Mouse (Mus musculus): ENCODE measurements around the gene Mgat4d. TPM values are rescaled to one million over a fixed set of nuclear protein-coding genes. Genes with fewer than 3 reads are reported as not detected.
"Not testable (repeated sequence)": the region's sequence is repeated elsewhere in the genome, so short reads cannot be mapped to it uniquely, and the experiment has no call there.

Mgat4d gene
- polyA plus RNA-seq, 1 experiment from 2014 or later, result not detected

DNA sequence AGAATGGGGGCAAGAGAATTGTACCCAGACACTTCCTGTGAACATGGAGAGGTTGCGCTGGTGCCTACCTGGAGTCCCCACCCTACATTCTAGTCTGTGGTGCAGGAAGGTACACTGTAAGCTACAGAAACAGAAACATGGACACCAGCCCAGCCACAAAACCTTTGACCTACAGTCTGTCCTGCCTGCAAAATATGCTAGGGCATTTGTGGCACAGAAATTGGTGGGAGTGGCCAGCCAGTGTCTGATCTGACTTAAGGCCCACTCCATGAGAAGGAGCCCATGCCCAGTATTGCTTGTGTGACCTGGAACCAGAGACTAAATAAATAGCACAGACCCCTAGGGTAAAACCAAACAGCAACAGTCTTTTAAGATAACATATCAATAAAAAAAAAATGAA, 73.1 kb downstream of the Mgat4d start:
- no peaks in the 10 kb centered on the region for H3K9me3 ChIP-seq (replicated peaks)
- no peak for DNase-seq
- no peaks in the 10 kb centered on the region for H3K36me3 ChIP-seq
- H3K9ac ChIP-seq, result no peak overlapping the region
- no peaks in the 10 kb centered on the region for H3K27me3 ChIP-seq
- H3K4me2 ChIP-seq, result no peak overlapping the region
- WGBS (ENCODE audit: insufficient replicate concordance), result 100% methylated on average over 1 of the region's 1 CpGs
- peak overlapping the region; percentile 47 for H3K27ac ChIP-seq
- ATAC-seq (ENCODE audit: low read depth), result no peak
- H3K4me1 ChIP-seq (replicated peaks), result peaks cover 64% of the 10 kb centered on the region
- H3K4me3 ChIP-seq (replicated peaks), result no peak overlapping the region

DNA sequence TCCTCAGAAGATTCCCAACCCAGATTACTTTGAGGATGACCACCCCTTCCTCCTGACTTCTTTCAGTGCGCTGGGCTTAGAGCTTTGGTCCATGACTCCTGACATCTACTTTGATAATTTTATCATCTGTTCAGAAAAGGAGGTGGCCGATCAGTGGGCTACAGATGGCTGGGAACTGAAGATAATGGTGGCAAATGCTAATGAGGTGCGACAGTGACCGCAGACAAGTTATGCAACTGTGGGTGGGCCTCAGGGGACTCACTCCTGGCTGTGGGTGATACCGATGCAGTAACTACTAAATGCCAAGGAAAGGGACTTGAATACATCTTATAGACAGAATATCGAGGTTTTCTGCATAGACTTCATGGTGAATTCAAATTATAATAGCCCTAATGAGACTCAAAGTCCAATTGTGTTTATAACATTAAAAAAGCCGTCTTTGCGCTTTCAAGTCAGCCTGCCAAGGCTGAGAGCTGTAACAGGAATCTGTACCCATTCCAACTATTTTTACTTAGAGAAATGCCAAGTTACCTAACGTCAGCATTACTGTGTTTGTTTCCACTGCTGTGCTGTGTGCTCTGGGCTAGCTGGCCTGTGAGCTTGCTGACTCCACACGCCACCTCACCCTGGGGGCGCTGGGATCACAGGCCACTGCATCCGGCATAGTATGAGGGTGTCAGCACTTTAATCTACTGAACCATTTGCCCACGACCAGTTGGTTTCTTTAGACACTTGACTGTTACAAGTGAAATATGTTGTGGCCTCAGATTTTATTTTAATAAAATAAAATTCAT, 75.0 kb downstream of the Mgat4d start:
- Histone ChIP-seq H3K9me3 (replicated peaks) (no peaks in the 10 kb centered on the region), H3K9ac (peak overlapping the region; percentile 67), H3K4me1 (replicated peaks) (peaks cover 77% of the 10 kb centered on the region), H3K4me3 (replicated peaks) (peak overlapping the region; percentile 25), H3K36me3 (no peaks in the 10 kb centered on the region), H3K27me3 (no peaks in the 10 kb centered on the region), H3K27ac (peak overlapping the region; percentile 97), H3K4me2 (peak overlapping the region; percentile 63)
- WGBS (ENCODE audit: insufficient replicate concordance), result 16% methylated on average over 13 of the region's 13 CpGs
- ATAC-seq (ENCODE audit: low read depth) (peak; percentile 93), DNase-seq (peak; percentile 81)

- Histone ChIP-seq H3K9me3 (replicated peaks) (no peaks in the 10 kb centered on the region), H3K27ac (peak overlapping the region; percentile 67), H3K9ac (no peak overlapping the region), H3K4me1 (replicated peaks) (peaks cover 91% of the 10 kb centered on the region), H3K27me3 (no peaks in the 10 kb centered on the region), H3K4me3 (replicated peaks) (no peak overlapping the region), H3K36me3 (no peaks in the 10 kb centered on the region), H3K4me2 (no peak overlapping the region)
- ATAC-seq (ENCODE audit: low read depth) (no peak), DNase-seq (no peak)
- WGBS (ENCODE audit: insufficient replicate concordance), result 82% methylated on average over 6 of the region's 6 CpGs
These were observed 76.9 kb downstream of the Mgat4d start for GRCm38 (mm10) chr8:83425202-83425601.

DNA sequence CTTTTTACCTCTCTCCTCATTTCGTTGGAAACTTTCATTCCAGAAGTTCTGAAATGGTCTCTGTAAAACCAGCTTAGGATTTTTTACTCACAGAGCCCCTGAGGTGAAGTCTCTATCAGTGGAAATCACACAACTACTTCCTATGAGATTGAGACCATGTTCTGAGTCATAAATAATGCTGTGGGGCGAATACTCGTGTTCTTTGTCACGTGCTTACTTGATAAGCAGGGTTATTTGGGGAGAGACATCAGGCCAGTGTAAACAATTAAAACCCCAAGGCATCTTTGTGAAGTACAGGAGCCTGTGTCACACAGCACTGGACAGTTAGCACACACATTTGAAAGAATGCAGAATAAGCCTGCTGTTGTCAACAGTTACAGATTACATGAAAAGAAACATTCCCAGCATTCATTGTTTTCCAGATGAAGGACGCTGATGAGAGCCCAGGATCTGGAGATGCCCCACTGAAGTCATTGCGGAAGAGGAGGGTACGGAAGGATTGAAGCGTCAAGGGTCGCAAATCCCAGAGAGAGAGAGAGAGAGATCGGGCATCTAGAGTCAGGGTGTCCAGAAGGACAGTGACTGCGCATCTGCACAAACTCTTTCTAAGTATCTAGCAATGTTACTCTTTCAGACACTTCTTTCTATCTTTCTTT, 78.0 kb downstream of the Mgat4d start:
- WGBS (ENCODE audit: insufficient replicate concordance), result 60% methylated on average over 11 of the region's 11 CpGs
- Histone ChIP-seq H3K4me1 (replicated peaks) (peaks cover 85% of the 10 kb centered on the region), H3K36me3 (no peaks in the 10 kb centered on the region), H3K4me3 (replicated peaks) (no peak overlapping the region), H3K9me3 (replicated peaks) (no peaks in the 10 kb centered on the region), H3K9ac (no peak overlapping the region), H3K27ac (peak overlapping the region; percentile 67), H3K4me2 (no peak overlapping the region), H3K27me3 (no peaks in the 10 kb centered on the region)
- ATAC-seq (ENCODE audit: low read depth) (no peak), DNase-seq (no peak)

- H3K4me3 ChIP-seq (replicated peaks), result no peak overlapping the region
- peak overlapping the region; percentile 10; the same call in 1 of the 2 replicates for H3K9ac ChIP-seq
- H3K4me2 ChIP-seq, result no peak overlapping the region; the same call in 1 of the 2 replicates
- no peak for DNase-seq
- H3K9me3 ChIP-seq (replicated peaks), result no peaks in the 10 kb centered on the region
- peaks cover 78% of the 10 kb centered on the region for H3K4me1 ChIP-seq (replicated peaks)
- no peaks in the 10 kb centered on the region for H3K36me3 ChIP-seq
- 23% methylated on average over 7 of the region's 7 CpGs for WGBS (ENCODE audit: insufficient replicate concordance)
- H3K27me3 ChIP-seq, result no peaks in the 10 kb centered on the region
- ATAC-seq (ENCODE audit: low read depth), result peak; percentile 9; the same call in 1 of the 2 replicates
- H3K27ac ChIP-seq, result peak overlapping the region; percentile 67
These were observed 78.7 kb downstream of the Mgat4d start for GRCm38 (mm10) chr8:83426949-83427348.

DNA sequence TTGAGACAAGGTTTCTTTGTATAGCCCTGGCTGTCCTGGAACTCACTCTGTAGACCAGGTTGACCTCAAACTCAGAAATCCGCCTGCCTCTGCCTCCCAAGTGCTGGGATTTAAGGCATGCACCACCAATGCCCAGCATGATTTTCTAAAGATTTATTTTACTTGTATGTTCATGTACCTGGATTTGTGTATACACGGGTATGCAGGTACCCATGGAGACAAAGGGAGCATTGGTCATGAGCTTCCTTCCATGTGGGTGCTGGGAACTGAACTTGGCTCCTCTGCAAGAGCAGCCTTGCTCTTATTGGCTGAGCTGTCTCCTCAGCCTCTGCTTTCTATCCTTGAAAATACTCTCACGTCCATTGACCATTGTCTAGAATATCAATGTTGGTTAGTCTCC, 80.3 kb downstream of the Mgat4d start:
- Histone ChIP-seq H3K4me2 (peak overlapping the region; percentile 57), H3K36me3 (peaks cover 12% of the 10 kb centered on the region), H3K4me1 (replicated peaks) (peaks cover 63% of the 10 kb centered on the region), H3K27ac (peak overlapping the region; percentile 81), H3K4me3 (replicated peaks) (peak overlapping the region; percentile 38)
- WGBS (ENCODE audit: insufficient replicate concordance), result 54% methylated on average over 3 of the region's 3 CpGs
- H3K9me3 ChIP-seq (replicated peaks); H3K27me3 ChIP-seq; ATAC-seq (ENCODE audit: low read depth); H3K9ac ChIP-seq; DNase-seq: not testable (repeated sequence)

- H3K4me3 ChIP-seq (replicated peaks), result peak overlapping the region; percentile 38
- peaks cover 16% of the 10 kb centered on the region for H3K36me3 ChIP-seq
- H3K4me1 ChIP-seq (replicated peaks), result peaks cover 58% of the 10 kb centered on the region
- H3K4me2 ChIP-seq, result peak overlapping the region; percentile 57
- H3K9me3 ChIP-seq (replicated peaks), result no peaks in the 10 kb centered on the region
- DNase-seq (peak; percentile 70), ATAC-seq (ENCODE audit: low read depth) (peak; percentile 97)
- H3K27me3 ChIP-seq, result no peaks in the 10 kb centered on the region
- WGBS (ENCODE audit: insufficient replicate concordance), result 12% methylated on average over 4 of the region's 4 CpGs
- peak overlapping the region; percentile 81 for H3K27ac ChIP-seq
- H3K9ac ChIP-seq, result peak overlapping the region; percentile 55
These were observed 80.8 kb downstream of the Mgat4d start for GRCm38 (mm10) chr8:83429071-83429524.

Other genes starting within 250 kb of the Mgat4d start
- 0.51 and 0.71 TPM in 2 replicates for gene Tbc1d9, start 183.1 kb upstream of the Mgat4d start, polyA plus RNA-seq (2015; fragmentation: Nextera tagmentation; extraction: Ambion mirVana)
- 0.35 and 0.37 TPM in 2 replicates for gene Gm10645, start 182.3 kb upstream of the Mgat4d start, polyA plus RNA-seq (2015; fragmentation: Nextera tagmentation; extraction: Ambion mirVana)
- not detected in 2 replicates for gene Ucp1, start 58.1 kb upstream of the Mgat4d start, polyA plus RNA-seq (2015; fragmentation: Nextera tagmentation; extraction: Ambion mirVana)
- 5.5 and 8.3 TPM in 2 replicates for gene Elmod2, start 16.0 kb upstream of the Mgat4d start, polyA plus RNA-seq (2015; fragmentation: Nextera tagmentation; extraction: Ambion mirVana)
- gene Clgn, start 41.4 kb downstream of the Mgat4d start, polyA plus RNA-seq (2015; fragmentation: Nextera tagmentation; extraction: Ambion mirVana), result 0.38 and 0.58 TPM in 2 replicates
- gene Scoc, start 109.9 kb downstream of the Mgat4d start, polyA plus RNA-seq (2015; fragmentation: Nextera tagmentation; extraction: Ambion mirVana), result 75.5 and 95.5 TPM in 2 replicates
- not detected in 2 replicates for gene Olfr370, start 187.3 kb downstream of the Mgat4d start, polyA plus RNA-seq (2015; fragmentation: Nextera tagmentation; extraction: Ambion mirVana)
- gene Ndufb7, start 218.2 kb downstream of the Mgat4d start, polyA plus RNA-seq (2015; fragmentation: Nextera tagmentation; extraction: Ambion mirVana), result 268 and 288 TPM in 2 replicates